Mouse (Mus musculus) G1E-ER4 (cell line): ENCODE data around the gene Oas3. TPM values are rescaled to one million over a fixed set of nuclear protein-coding genes. Genes with fewer than 3 reads are reported as not detected.

Experiments
- GATA1 ChIP-seq: IDR thresholded peaks from one replicate; pipeline ENCODE4 v1.8.0; 2012; ENCODE audit warnings: low read length, inconsistent platforms
- polyA plus RNA-seq: library from polyadenylated mRNA; stranded (reverse); fragments of >175 nt; gene quantifications from 2 replicates; pipeline ENCODE4 v1.2.3, GENCODE M21; 2012

Oas3 gene
- polyA plus RNA-seq, 1 experiment: 0.12 TPM

DNA sequence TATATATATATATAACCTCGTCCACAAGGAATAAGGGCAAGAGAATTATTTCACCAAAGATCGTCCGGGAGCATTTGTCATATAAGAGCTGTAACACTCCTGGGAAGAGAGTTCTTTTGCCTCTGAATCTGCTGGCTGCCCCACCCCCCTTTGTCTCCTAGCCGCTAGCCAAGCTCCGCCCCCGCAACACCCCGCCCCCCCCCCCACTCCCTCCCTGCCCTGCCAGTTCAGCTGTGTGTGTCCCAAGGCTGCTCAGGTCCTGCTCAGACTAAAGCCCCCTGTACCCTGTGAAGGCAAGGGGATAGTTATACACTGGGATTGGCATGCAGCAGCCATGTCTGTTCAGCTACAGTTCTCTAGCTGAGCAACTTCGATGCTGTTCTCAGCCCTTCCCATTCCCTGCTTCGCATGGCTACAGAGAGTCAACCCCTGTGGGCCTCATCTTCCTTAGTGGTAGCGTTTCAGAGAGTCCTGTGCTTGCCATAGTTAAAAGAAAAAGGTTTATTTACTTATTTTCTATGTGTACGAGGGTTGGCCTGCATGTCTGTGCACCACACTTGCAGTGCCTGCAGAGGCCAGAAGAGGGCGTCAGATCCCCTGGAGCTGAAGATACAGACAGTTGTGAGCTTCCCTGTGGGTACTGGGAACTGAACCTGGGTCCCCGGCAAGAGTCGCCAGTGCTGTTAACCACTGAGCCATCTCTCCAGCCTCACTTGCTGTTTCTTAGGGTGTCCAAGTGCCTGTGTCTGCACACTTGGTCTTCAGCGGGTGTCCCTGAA is 58.7 kb downstream of the Oas3 start:
- TF ChIP-seq GATA1: no peak

DNA sequence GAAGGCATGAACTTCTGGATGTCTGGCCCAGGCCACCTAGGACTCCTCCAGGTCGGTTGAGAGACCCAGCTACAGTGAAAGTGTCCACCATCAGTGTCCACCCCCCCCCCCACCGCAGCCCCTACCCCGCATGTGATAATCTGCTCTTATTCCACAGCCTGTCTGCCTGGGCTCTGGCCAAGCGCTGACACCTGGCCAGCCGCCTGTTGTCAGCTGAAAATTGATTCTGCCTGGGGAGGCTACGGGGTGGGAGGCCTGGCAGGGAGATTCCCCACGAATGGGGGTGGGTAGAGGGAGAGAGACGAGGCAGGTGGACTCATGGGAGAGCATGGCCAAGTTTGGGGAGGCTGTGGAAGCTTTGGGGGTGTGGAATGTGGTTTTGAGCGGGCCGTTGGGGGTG is 60.3 kb downstream of the Oas3 start:
- no peak for TF ChIP-seq GATA1

DNA sequence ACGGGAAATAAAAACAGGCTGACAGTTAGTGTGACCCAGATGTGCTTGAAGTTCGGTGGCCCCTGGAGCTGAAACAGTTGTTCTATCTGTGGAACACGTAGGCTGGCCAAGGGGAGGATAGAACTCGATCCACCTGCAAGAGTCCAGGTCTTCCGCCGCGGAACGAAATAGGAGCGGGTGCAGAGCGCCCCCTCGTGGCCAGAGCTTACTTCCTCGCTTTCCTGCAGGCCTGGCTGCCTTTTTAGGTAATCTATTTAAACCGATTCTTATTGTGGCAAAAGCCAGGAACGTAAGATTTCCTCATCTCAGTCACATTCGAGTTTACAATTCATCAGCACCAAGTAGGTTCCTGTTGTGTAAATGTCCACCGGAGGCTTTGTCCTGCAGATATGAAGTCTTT is 63.1 kb downstream of the Oas3 start:
- TF ChIP-seq GATA1: no peak

DNA sequence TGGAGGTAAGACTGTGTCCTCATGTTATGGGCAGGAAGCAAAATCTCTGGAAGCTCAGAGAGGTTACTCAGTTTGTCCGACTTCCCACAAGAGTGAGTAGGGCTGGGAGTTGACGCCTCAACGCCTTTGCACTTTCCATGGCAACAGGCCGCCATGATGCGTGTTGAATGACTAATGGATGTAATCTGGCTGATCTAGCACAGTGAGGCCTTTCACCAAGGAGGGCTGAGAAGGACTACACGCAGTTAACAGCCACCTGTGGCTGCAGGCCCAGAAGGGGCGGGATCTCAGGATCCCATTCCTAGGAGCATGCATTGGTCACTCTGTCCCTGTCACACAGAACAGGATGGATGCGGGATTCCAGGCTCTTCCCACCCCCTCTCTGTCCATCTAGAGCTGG is 64.7 kb downstream of the Oas3 start:
- no peak for TF ChIP-seq GATA1

DNA sequence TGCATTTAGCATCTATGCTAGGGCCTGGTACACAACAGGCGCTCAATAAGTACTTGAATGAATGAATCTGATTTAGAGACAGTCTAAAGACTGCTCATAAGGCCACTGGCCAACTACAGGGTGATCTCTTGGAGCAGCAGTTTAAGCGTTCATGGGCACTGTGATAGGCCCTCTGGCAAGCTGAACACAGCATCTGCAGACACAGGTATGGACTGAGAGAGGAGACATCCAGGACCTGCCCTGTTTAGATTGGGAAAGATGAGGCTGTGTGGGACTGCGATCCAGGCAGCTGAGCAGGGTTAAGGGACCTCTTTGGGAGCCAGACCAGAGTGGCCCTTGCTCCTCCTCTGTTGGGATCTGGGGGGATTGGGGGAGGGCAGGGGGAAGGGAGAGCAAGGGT is 65.6 kb downstream of the Oas3 start, which contains the start of gene Dtx1:
Dtx1 (minus strand) TSS at position 101 of the 400 bp plus-strand sequence.
- no peak for TF ChIP-seq GATA1

DNA sequence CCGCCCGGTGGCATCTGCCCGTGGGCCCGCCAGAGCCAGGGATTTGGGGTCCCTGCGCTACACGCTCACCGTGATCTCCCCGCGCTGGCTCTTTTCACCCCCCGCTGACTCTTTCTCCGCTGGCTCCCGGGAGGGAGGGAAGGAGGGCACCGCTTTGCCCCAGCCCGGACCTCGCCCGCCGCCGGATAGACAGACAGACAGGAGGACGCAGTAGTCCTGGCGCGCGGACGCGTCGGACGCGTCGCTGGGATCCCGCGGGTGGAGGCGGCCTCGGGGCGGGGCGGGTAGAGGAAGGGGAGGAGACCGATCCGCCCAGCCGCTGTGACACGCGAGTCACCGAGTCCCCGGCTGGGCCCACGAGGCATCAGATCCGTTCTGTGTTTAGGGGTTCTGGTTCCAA is 66.0 kb downstream of the Oas3 start:
- TF ChIP-seq GATA1: no peak

DNA sequence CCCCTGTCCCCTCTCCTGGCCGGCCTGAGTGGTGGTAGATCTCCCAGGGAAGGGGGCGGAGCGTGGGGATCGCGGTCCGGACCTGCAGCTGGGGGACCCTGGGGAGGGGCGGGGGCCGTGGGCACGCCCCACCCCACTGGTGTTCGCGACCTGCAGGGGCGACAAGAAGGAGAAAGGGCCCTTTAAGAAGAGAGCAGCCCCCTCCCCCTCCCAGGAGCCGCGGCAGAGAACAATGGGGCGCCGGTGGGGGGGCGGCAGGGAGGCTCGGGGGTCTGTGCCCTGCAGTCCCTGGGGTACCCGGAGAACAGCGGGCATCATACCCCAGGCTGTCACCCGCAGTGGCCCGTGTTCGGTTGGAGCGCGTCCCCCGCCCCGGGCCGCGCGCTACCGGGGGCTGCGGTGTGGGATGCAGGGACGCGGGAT is 66.6 kb downstream of the Oas3 start:
- TF ChIP-seq GATA1: no peak

DNA sequence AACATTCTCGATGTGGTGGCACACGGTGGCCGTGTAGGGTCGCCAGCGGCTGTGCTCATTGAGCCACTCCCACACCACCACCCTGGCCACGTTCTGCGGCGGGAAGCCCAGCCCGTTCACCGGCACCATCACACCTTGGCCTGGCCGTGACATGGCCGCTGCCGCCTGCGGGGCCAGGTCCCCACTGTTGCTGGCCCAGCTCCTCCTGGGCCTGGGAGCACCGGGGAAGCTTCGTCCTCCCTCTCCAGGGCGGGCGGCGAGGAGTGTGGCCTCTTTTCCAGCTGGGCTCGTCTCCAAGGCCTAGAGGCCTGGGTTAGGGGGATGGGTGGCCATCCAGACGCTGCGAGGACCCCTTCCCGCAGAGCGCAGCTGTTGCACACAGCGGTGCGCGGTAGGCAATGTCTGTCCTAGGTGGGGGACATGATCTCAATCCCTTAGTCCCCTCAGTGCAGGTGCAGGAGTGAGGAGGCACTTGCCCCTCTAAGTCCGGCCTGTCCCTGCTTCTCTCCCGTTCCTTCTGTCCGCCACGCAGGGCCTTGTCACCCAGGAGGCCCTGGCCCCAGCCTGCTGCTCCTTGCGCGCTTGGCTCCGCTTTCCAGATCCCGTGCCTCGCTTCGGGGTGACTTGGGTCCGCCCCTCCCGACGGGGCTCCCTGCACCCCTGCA is 67.2 kb downstream of the Oas3 start:
- no peak for TF ChIP-seq GATA1

DNA sequence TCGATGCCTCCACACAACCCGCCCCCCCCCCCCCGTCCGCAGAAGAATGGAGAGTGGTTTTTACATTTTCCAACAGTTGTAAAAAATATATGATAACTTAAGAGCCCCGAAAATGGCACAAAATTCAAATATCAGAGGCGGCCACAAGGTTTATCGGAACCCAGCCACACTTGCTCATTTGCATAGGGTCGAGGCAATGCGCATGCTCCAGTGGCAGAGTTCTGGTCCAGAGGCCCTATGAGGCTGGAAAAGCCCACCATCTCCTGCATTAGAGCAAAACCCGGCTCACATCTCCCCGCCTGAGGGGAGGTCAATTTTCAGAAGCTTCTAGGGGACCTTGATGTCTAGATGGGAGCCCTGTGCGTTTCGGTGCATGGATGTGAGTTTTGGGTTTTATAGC is 70.5 kb downstream of the Oas3 start:
- no peak for TF ChIP-seq GATA1

DNA sequence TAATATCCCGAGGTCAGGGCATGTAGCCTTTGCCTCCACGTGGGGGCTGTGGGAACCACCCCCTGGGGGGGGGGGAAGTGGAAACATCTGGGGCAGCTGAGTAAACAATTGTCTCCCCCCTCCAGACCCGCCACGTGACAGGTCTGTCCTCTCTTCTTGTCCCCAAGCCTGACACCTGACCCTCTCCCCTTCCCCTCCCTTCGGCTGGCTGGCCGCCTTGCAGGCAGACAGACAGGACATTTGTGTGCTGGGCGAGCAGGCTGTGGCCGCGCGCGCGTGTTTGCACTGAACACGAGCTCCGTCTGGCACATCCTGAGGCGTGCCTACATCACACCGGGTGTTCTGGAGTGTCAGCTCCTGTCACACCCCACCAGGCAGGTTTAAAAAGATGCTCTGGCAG is 70.9 kb downstream of the Oas3 start:
- no peak for TF ChIP-seq GATA1

DNA sequence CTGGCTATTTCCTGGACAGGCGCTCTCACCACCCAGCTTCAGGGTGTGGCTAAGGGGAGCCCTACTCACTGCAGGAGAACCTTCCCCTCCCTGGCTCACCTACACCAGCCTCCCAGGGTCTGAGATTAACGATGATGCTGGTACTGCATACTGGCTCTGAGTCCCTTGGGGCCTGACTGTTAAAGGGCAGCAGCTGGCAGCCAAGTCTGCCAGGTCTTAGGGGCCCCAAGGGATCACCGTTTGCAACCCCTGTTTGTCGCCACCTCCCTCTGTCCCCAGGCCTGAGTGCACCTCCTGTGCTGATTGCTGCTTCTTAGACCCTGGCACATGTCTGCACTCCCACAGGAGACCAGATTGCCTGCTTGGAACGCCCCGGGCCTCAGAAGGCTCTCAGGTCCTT is 73.0 kb downstream of the Oas3 start:
- TF ChIP-seq GATA1: no peak

DNA sequence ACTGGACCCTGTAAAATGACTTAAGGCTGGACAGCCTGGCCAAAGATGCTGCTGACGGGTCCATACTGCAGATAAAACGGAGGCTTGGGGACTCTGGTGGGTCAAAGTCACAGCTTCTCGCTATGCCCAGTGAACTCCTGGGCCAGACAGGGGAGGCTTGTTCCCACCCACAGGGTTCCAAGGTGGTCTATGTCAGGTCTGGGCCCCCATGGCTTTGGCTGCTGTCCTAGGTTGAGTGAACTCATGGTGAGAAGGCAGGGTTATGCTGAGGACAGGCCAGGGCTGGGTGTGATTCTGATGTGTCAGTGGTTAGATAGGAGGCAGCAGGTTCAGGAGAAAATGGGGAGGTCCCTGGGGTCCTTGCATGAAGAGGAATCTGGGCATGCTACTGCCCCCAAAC is 73.8 kb downstream of the Oas3 start:
- TF ChIP-seq GATA1: no peak

Other genes with a start within 250 kb of the Oas3 start
- gene Tpcn1, start 189.0 kb downstream of the Oas3 start, polyA plus RNA-seq: 52.9 and 59.4 TPM in 2 replicates
- gene Iqcd, start 188.6 kb downstream of the Oas3 start, polyA plus RNA-seq: 0.76 and 1.2 TPM in 2 replicates
- gene Rita1, start 165.1 kb downstream of the Oas3 start, polyA plus RNA-seq: 49.2 and 58.5 TPM in 2 replicates
- gene Ddx54, start 164.9 kb downstream of the Oas3 start, polyA plus RNA-seq: 108 and 126 TPM in 2 replicates
- gene Cfap73, start 143.4 kb downstream of the Oas3 start, polyA plus RNA-seq: not detected in 2 replicates
- 6.4 and 8.1 TPM in 2 replicates for gene Rasal1, start 128.8 kb downstream of the Oas3 start, polyA plus RNA-seq
- 0.10 and 0.19 TPM in 2 replicates for gene Dtx1, start 65.7 kb downstream of the Oas3 start, polyA plus RNA-seq
- gene Oas2, start 27.8 kb downstream of the Oas3 start, polyA plus RNA-seq: 0.03 TPM in 1 of 2 replicates, not detected in the other
- gene Oas1e, start 17.9 kb upstream of the Oas3 start, polyA plus RNA-seq: not detected in 2 replicates
- gene Oas1c, start 34.9 kb upstream of the Oas3 start, polyA plus RNA-seq: 0.09 and 0.18 TPM in 2 replicates
- gene Oas1f, start 69.7 kb upstream of the Oas3 start, polyA plus RNA-seq: not detected in 2 replicates
- gene Oas1h, start 83.8 kb upstream of the Oas3 start, polyA plus RNA-seq: not detected in 2 replicates
- not detected in 2 replicates for gene Oas1g, start 110.0 kb upstream of the Oas3 start, polyA plus RNA-seq
- gene Oas1a, start 129.9 kb upstream of the Oas3 start, polyA plus RNA-seq: 0.25 and 0.28 TPM in 2 replicates
- gene Oas1d, start 136.9 kb upstream of the Oas3 start, polyA plus RNA-seq: not detected in 2 replicates
- gene Rph3a, start 232.4 kb upstream of the Oas3 start, polyA plus RNA-seq: not detected in 2 replicates